Mouse (Mus musculus) neural tube, embryonic 14.5 days (tissue): Measurements from ENCODE around the gene Nrf1. TPM values are rescaled to one million over a fixed set of nuclear protein-coding genes. Genes with fewer than 3 reads are reported as not detected.

ENCODE experiments used
- ATAC-seq: fragments of 200-750 bp; cut with Nextera tagmentation; 2 replicates; pipeline ENCODE4 v1.8.0; 2017; ENCODE audit warnings: low read depth, mild to moderate bottlenecking, moderate TSS enrichment, moderate library complexity
- H3K27ac ChIP-seq: fragments of 300-500 bp; sonication (generic); 2 replicates; pipeline ENCODE4 v1.5.1; 2014; ENCODE audit warnings: low read depth, mild to moderate bottlenecking, control low read depth, low read length, moderate library complexity, mixed read lengths
- H3K27me3 ChIP-seq: fragments of 300-500 bp; sonication (generic); 2 replicates; pipeline ENCODE4 v1.6.1; 2014; ENCODE audit warnings: low read length; ENCODE audit not compliant: control insufficient read depth, insufficient read depth
- H3K36me3 ChIP-seq: fragments of 300-500 bp; sonication (generic); 2 replicates; pipeline ENCODE4 v1.6.1; 2014; ENCODE audit warnings: low read length, mixed read lengths; ENCODE audit not compliant: control insufficient read depth, insufficient read depth
- H3K4me1 ChIP-seq: fragments of 300-500 bp; sonication (generic); 2 replicates; pipeline ENCODE4 v1.6.1; 2014; ENCODE audit warnings: low read length; ENCODE audit not compliant: control insufficient read depth, insufficient read depth
- H3K4me2 ChIP-seq: fragments of 300-500 bp; sonication (generic); 2 replicates; pipeline ENCODE4 v1.6.1; 2014; ENCODE audit warnings: mild to moderate bottlenecking, low read depth, low read length, control low read depth
- H3K4me3 ChIP-seq: fragments of 300-500 bp; sonication (generic); 2 replicates; pipeline ENCODE4 v1.5.1; 2014; ENCODE audit warnings: low read depth, low read length, control low read depth, mixed read lengths
- H3K9ac ChIP-seq: fragments of 300-500 bp; sonication (generic); replicated peaks from 2 replicates; pipeline ENCODE4 v1.6.1; 2014; ENCODE audit warnings: low read depth, mild to moderate bottlenecking, control low read depth, low read length, mixed read lengths
- H3K9me3 ChIP-seq: fragments of 300-500 bp; sonication (generic); 2 replicates; pipeline ENCODE4 v1.6.1; 2016; ENCODE audit warnings: low read length; ENCODE audit not compliant: control insufficient read depth
- WGBS: fragments of 180-500 bp; shearing (Covaris S2); extraction: QIAGEN DNeasy Blood & Tissue Kit; methylation state at CpG from one replicate; pipeline ENCODE4 v1.1.7; 2014; 5-methylcytosine and 5-hydroxymethylcytosine counted together
- polyA plus RNA-seq: library from polyadenylated mRNA; unstranded; fragments of >200 nt; fragmentation: Nextera tagmentation; extraction: Ambion mirVana; gene quantifications from 2 replicates; pipeline ENCODE4 v1.2.1, GENCODE M21; 2014

The Nrf1 gene
- polyA plus RNA-seq, 1 experiment from 2014 or later: 33.2 TPM

GRCm38 (mm10) chr6:30173551-30174460, 126.0 kb downstream of the Nrf1 start:
- H3K4me3 ChIP-seq: peak overlapping the region; percentile 24
- peak overlapping the region; percentile 48; the same call in 1 of the 2 replicates for H3K27ac ChIP-seq
- H3K4me1 ChIP-seq: peaks cover 2% of the 10 kb centered on the region; the same call in 1 of the 2 replicates
- no peak overlapping the region for H3K9ac ChIP-seq
- no peaks in the 10 kb centered on the region for H3K36me3 ChIP-seq
- WGBS: under 1% methylated on average over 66 of the region's 80 CpGs
- peaks cover 69% of the 10 kb centered on the region for H3K27me3 ChIP-seq
- no peaks in the 10 kb centered on the region for H3K9me3 ChIP-seq
- H3K4me2 ChIP-seq: peak overlapping the region; percentile 3; the same call in 1 of the 2 replicates
- ATAC-seq: 0 out of 2 replicates have a peak, but pooled peaks have one; percentile 7

GRCm38 (mm10) chr6:30174461-30175224, 126.9 kb downstream of the Nrf1 start:
- Histone ChIP-seq H3K27ac (peak overlapping the region; percentile 40; the same call in 1 of the 2 replicates), H3K4me1 (peaks cover 2% of the 10 kb centered on the region; the same call in 1 of the 2 replicates), H3K36me3 (no peaks in the 10 kb centered on the region), H3K27me3 (peaks cover 72% of the 10 kb centered on the region), H3K9ac (no peak overlapping the region), H3K9me3 (no peaks in the 10 kb centered on the region), H3K4me2 (no peak overlapping the region; the same call in 1 of the 2 replicates), H3K4me3 (peak overlapping the region; percentile 24; the same call in 1 of the 2 replicates)
- no peak for ATAC-seq
- WGBS: 1% methylated on average over 32 of the region's 33 CpGs

GRCm38 (mm10) chr6:30175225-30175917, 127.6 kb downstream of the Nrf1 start:
- WGBS: under 1% methylated on average over 45 of the region's 45 CpGs
- Histone ChIP-seq H3K9ac (no peak overlapping the region), H3K27ac (0 out of 2 replicates have a peak overlapping the region, but pooled peaks have one; percentile 28), H3K9me3 (no peaks in the 10 kb centered on the region), H3K4me1 (peaks cover 2% of the 10 kb centered on the region; the same call in 1 of the 2 replicates), H3K4me2 (peak overlapping the region; percentile 23; the same call in 1 of the 2 replicates), H3K36me3 (no peaks in the 10 kb centered on the region), H3K27me3 (peaks cover 68% of the 10 kb centered on the region), H3K4me3 (peak overlapping the region; percentile 7)
- no peak for ATAC-seq

GRCm38 (mm10) chr6:30175918-30176421, 128.2 kb downstream of the Nrf1 start:
- H3K27ac ChIP-seq: no peak overlapping the region
- no peaks in the 10 kb centered on the region for H3K36me3 ChIP-seq
- H3K4me1 ChIP-seq: peaks cover 2% of the 10 kb centered on the region; the same call in 1 of the 2 replicates
- H3K9me3 ChIP-seq: no peaks in the 10 kb centered on the region
- peak overlapping the region; percentile 7; the same call in 1 of the 2 replicates for H3K4me3 ChIP-seq
- H3K9ac ChIP-seq: no peak overlapping the region
- peak overlapping the region; percentile 23; the same call in 1 of the 2 replicates for H3K4me2 ChIP-seq
- H3K27me3 ChIP-seq: peaks cover 69% of the 10 kb centered on the region
- ATAC-seq: no peak
- under 1% methylated on average over 28 of the region's 28 CpGs for WGBS

- no peak overlapping the region for H3K27ac ChIP-seq
- H3K9ac ChIP-seq: no peak overlapping the region
- no peak overlapping the region for H3K4me3 ChIP-seq
- H3K4me2 ChIP-seq: no peak overlapping the region
- H3K4me1 ChIP-seq: peaks cover 2% of the 10 kb centered on the region; the same call in 1 of the 2 replicates
- no peaks in the 10 kb centered on the region for H3K9me3 ChIP-seq
- peaks cover 66% of the 10 kb centered on the region for H3K27me3 ChIP-seq
- no peak for ATAC-seq
- 4% methylated on average over 12 of the region's 12 CpGs for WGBS
- no peaks in the 10 kb centered on the region for H3K36me3 ChIP-seq
Measured at GRCm38 (mm10) chr6:30176496-30176895, 128.7 kb downstream of the Nrf1 start.

GRCm38 (mm10) chr6:30177305-30177704, 129.5 kb downstream of the Nrf1 start:
- Histone ChIP-seq H3K9ac (no peak overlapping the region), H3K9me3 (no peaks in the 10 kb centered on the region), H3K4me2 (no peak overlapping the region), H3K4me3 (no peak overlapping the region), H3K27ac (no peak overlapping the region), H3K4me1 (peaks cover 2% of the 10 kb centered on the region; the same call in 1 of the 2 replicates), H3K27me3 (peaks cover 59% of the 10 kb centered on the region), H3K36me3 (no peaks in the 10 kb centered on the region)
- under 1% methylated on average over 14 of the region's 14 CpGs for WGBS
- ATAC-seq: no peak

- no peak overlapping the region for H3K4me3 ChIP-seq
- WGBS: 3% methylated on average over 27 of the region's 27 CpGs
- H3K36me3 ChIP-seq: no peaks in the 10 kb centered on the region
- no peak overlapping the region for H3K9ac ChIP-seq
- H3K4me2 ChIP-seq: no peak overlapping the region
- H3K4me1 ChIP-seq: 0 out of 2 replicates have a peak, but pooled peaks cover 2% of the 10 kb centered on the region
- no peak for ATAC-seq
- H3K27ac ChIP-seq: no peak overlapping the region
- H3K27me3 ChIP-seq: peaks cover 51% of the 10 kb centered on the region
- H3K9me3 ChIP-seq: no peaks in the 10 kb centered on the region
Measured at GRCm38 (mm10) chr6:30178023-30178639, 130.3 kb downstream of the Nrf1 start.

GRCm38 (mm10) chr6:30179046-30179445, 131.3 kb downstream of the Nrf1 start:
- Histone ChIP-seq H3K4me2 (no peak overlapping the region), H3K27ac (no peak overlapping the region), H3K9ac (no peak overlapping the region), H3K9me3 (no peaks in the 10 kb centered on the region), H3K36me3 (no peaks in the 10 kb centered on the region), H3K4me3 (no peak overlapping the region), H3K4me1 (no peaks in the 10 kb centered on the region), H3K27me3 (peaks cover 42% of the 10 kb centered on the region)
- 16% methylated on average over 11 of the region's 11 CpGs for WGBS
- no peak for ATAC-seq
